Mouse (Mus musculus): ENCODE data around the gene Kcnip3.

Kcnip3 gene

GRCm38 (mm10) chr2:127411126-127411525 is 110.8 kb downstream of the Kcnip3 start:
- in situ Hi-C loops (cut with MboI, MseI) = no loop called here
